ENCODE assay signal across 10 mouse cellular contexts in genomic region chr14:77814935-77815334, GRCm38 (mm10). TPM values are rescaled to one million over a fixed set of nuclear protein-coding genes. Genes with fewer than 3 reads are reported as not detected.
DNase-seq lines count a peak whose midpoint lies in the region; ATAC-seq and TF ChIP-seq lines count a peak whose summit lies in the region.
"Had no signal": no experiment of that assay in that cellular context is flagged by ENCODE, and none has a peak within 500 bp of the region (broad histone marks: within the 10 kb centered on the region; RNA-seq: fewer than 3 reads in every experiment).

No protein-coding gene starts in this region.

- H3K36me3 ChIP-seq in intestine, embryonic 15.5 days: no peaks in the 10 kb centered on the region
- H3K36me3 ChIP-seq in intestine, postnatal 0 days (ENCODE audit: control insufficient read depth, insufficient read depth): no peaks in the 10 kb centered on the region
- no peaks in the 10 kb centered on the region for H3K36me3 ChIP-seq in thymus, adult 2 months (ENCODE audit: control insufficient read depth, insufficient read depth, low read length)

- WGBS in intestine, embryonic 15.5 days: 44% methylated on average over 4 of the region's 4 CpGs
- WGBS in intestine, postnatal 0 days: 58% methylated on average over 4 of the region's 4 CpGs
- WGBS in thymus, adult 2 months: 81% methylated on average over 4 of the region's 4 CpGs

- H3K27ac ChIP-seq in intestine, embryonic 15.5 days: no peak overlapping the region
- H3K27ac ChIP-seq in intestine, postnatal 0 days (ENCODE audit: low read depth, low read length): no peak overlapping the region
- H3K27ac ChIP-seq in thymus, adult 2 months (ENCODE audit: control insufficient read depth, insufficient read depth, low read length): no peak overlapping the region

- no peak overlapping the region for H3K9ac ChIP-seq in intestine, embryonic 15.5 days
- no peak overlapping the region for H3K9ac ChIP-seq in intestine, postnatal 0 days (ENCODE audit: low read depth, low read length)

- intact Hi-C loops in heart, postnatal 36 days (cut with DNase I): no loop called here

- H3K9me3 ChIP-seq in intestine, embryonic 15.5 days: no peaks in the 10 kb centered on the region
- H3K9me3 ChIP-seq in intestine, postnatal 0 days (ENCODE audit: control insufficient read depth): no peaks in the 10 kb centered on the region

- H3K4me2 ChIP-seq in intestine, embryonic 15.5 days (replicated peaks): no peak overlapping the region
- no peak overlapping the region for H3K4me2 ChIP-seq in intestine, postnatal 0 days (replicated peaks; ENCODE audit: low read depth)

- peak; percentile 41 for DNase-seq in adipocyte (ENCODE audit: low spot score)
- DNase-seq in cerebellum, adult 9-11 months: peak; percentile 49
- peak; percentile 38 to 39 for DNase-seq in heart, postnatal 36 days
- no peak for DNase-seq in retina, embryonic 14.5 days (ENCODE audit: low spot score)
- DNase-seq in thymus, postnatal 10 days (ENCODE audit: low spot score in 2 of 2): no peak
- DNase-seq in thymus, adult 2 months: no peak
- DNase-seq: right cerebral cortex, adult 18-20 months had no signal

- H3K27me3 ChIP-seq in intestine, embryonic 15.5 days (replicated peaks): no peaks in the 10 kb centered on the region
- no peaks in the 10 kb centered on the region for H3K27me3 ChIP-seq in intestine, postnatal 0 days (replicated peaks; ENCODE audit: control insufficient read depth, insufficient read depth, low read length)
- no peaks in the 10 kb centered on the region for H3K27me3 ChIP-seq in thymus, adult 2 months (ENCODE audit: control insufficient read depth, insufficient read depth, low read length)

- no peak for TF ChIP-seq POLR2A in thymus, adult 2 months (IDR thresholded peaks at IDR 0.05; ENCODE audit: control insufficient read depth, extremely low read depth, insufficient read depth, low read length, poor library complexity)

- no peaks in the 10 kb centered on the region for H3K4me1 ChIP-seq in intestine, embryonic 15.5 days (replicated peaks)
- no peaks in the 10 kb centered on the region for H3K4me1 ChIP-seq in intestine, postnatal 0 days (replicated peaks; ENCODE audit: control insufficient read depth, insufficient read depth, low read length)
- H3K4me1 ChIP-seq in thymus, adult 2 months (replicated peaks; ENCODE audit: control insufficient read depth, insufficient read depth, low read length): no peaks in the 10 kb centered on the region

- TF ChIP-seq CTCF in intestine, postnatal 0 days (IDR thresholded peaks at IDR 0.05; ENCODE audit: low read depth): no peak
- no peak for TF ChIP-seq CTCF in thymus, adult 2 months (IDR thresholded peaks at IDR 0.05; ENCODE audit: borderline replicate concordance, control insufficient read depth, extremely low read depth, insufficient read depth, low read length, poor library complexity)

- peak; percentile 45; the same call in 1 of the 2 replicates for ATAC-seq in intestine, embryonic 15.5 days
- no peak for ATAC-seq in intestine, postnatal 0 days

- H3K4me3 ChIP-seq in intestine, embryonic 15.5 days (replicated peaks): no peak overlapping the region
- no peak overlapping the region for H3K4me3 ChIP-seq in intestine, postnatal 0 days (ENCODE audit: low read depth, low read length)
- no peak overlapping the region for H3K4me3 ChIP-seq in thymus, adult 2 months (ENCODE audit: control insufficient read depth, insufficient read depth, low read length)
- H3K4me3 ChIP-seq: erythroblast, embryonic 14.5 days had no signal

RNA-seq across cellular contexts. Expression of gene Dnajc15, which starts 60.0 kb away (rescaled TPM):
- 109 and 113 TPM in 2 replicates for polyA plus RNA-seq in intestine, embryonic 15.5 days (2015; fragmentation: Nextera tagmentation; extraction: Ambion mirVana)
- 74.1 and 86.3 TPM in 2 replicates for polyA plus RNA-seq in intestine, postnatal 0 days (2015; fragmentation: Nextera tagmentation; extraction: Ambion mirVana)
- total RNA-seq in heart, postnatal 36 days (2021): 100 to 1,000 TPM; 271 to 297 TPM
- 12.3 and 21.6 TPM in 2 replicates for polyA plus RNA-seq in thymus, adult 2 months (2012; rRNA removed)

Comparison
In these comparisons a context has a peak if more than half of its experiments do, and no peak if none do; other contexts are left out.
1. DNase-seq: peak in adipocyte (single experiment), cerebellum, adult 9-11 months (single experiment) and heart, postnatal 36 days (2 of 2); none in retina, embryonic 14.5 days (single experiment), thymus, postnatal 10 days (0 of 2) and thymus, adult 2 months (single experiment).